Mouse (Mus musculus) adrenal gland, adult 8-10 months (tissue): ENCODE results near the gene Cxcl2. TPM values are rescaled to one million over a fixed set of nuclear protein-coding genes. Genes with fewer than 3 reads are reported as not detected.
A peak's percentile ranks its signal among the peaks of the same experiment; 100 is the strongest.

ENCODE experiments used
- DNase-seq: peaks from one replicate; pipeline ENCODE4 v3.0.0; 2022
- total RNA-seq, 4 experiments: library from RNA; stranded (reverse); gene quantifications; 2 replicates each; pipeline ENCODE4 v1.2.4; 2022

The Cxcl2 gene
- total RNA-seq: 1 to 10 TPM in 1 of 4 experiments, under 1 TPM in 3; 0.22 to 1.1 (median 0.62) TPM

DNA sequence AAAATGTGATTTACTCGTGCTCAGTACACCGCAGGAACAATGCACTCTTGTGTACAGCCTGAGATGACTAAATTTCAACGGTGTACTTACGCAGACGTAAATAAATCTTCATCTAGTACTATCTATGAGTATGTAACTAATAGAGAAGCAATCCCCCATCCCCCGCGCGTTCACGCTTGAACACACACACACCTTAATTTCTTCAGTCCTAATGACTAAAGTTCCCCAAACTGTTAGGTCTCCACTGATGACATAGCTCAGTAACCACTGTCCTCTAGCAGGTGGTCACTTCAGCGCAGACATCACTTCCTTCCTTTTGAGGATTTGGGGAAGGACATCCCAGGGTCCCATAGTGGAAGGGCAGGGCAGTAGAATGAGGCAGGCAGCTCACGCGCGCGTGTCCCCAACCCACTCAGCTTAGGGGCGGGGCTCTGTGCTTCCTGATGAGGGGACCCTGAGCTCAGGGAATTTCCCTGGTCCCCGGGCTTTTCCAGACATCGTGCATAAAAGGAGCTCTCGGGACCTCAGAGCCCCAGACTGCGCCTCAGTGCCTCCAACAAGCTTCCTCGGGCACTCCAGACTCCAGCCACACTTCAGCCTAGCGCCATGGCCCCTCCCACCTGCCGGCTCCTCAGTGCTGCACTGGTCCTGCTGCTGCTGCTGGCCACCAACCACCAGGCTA is at the start of gene Cxcl2:
Cxcl2 (plus strand) TSS at position 533 of the 682 bp plus-strand sequence.
- no peak for DNase-seq

DNA sequence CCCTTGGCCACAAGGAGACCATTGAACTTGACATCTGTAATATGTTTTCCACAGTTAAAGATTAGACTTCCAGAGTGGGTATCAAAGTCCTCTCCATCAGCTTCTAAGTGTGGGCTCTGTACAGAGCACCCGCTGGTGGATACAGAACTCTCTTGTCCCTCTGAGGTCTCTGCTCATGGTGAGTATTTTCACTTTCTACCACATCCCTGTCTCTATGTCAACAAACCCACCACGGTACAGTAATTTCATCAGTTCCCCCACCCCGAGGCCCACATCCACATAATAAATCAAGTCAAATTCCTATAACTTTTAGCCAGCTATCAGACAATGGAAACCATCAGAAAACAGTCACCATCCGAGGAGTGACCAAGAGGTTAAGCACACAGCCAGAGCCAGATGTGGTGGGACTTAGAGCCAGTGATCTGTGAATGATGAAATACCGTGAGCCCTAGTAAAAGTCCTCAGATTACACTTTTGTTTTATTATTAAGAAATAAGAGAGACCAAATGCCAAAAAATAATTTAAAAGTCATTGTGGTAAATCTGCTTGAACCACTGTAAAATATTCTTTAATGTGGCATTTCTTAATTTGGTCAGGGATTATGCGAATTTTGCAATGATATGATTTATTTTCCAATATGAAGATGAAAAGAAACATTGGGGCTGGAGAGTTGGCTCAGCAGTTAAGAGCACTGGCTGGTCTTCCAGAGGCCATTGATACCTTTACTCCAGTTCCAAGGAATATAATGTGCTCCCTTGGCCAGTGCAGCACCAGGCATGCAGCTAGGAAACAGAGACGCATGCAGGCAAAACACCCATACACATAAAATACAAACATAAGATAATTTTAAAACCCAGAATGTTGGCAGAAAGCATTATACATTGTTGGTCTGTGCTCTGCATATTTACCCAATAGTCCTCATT is 48.1 kb upstream of the Cxcl2 start:
- DNase-seq: no peak

DNA sequence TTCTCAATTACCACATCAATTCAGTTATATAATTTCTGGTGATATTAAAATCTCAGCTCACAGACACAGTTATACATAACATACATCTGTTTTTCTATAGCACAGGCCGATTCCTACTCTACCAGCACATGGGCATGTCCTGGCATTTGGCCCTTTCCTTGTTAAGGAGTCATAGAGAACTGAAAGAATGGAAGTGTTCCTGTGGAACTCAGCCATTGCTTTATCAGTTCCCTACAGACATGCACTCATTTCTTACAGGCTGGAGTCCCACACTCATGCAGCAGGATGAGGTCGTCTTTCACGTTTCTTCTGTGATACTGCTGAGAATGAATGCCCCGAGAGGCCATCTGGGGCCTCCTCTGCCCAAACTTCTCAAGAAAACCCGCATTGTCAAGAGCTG is 46.2 kb upstream of the Cxcl2 start:
- DNase-seq: no peak

DNA sequence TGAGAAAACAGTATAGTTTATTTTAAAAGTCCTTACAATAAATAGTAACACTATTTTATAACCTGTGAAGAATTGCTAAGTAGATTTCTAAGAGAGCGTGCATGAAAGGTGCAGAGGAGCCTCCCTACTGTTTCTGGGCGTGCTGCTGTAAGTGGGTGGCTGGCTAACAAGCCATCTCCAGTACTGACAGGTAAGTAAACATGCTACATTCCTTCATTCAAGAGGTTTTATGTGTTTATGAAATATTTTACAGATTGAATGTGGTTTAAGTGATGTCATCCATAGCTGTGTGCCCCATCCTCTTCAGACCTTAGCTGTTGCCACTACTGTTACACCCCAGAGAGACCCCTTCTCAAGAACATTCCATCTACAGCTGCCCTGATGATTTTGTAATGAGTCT is 45.2 kb upstream of the Cxcl2 start:
- no peak for DNase-seq

DNA sequence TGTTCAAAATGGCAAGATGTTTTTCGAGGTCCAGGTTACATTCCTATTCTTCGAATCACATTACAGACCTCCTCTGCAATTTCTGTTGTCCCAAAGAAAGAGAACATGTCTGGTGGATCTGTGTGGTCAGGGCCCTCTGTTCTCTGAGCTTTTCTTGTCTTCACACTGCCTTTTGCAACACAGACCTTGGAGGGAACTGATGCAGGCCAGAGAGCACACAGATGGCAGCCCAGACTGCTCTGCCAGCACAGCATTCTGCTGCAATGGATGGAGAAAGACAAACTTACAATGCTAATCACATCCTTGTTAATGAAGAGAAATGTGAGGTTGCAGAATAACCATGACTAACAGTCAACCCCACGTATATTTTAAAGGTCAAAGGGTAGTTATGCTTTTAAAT is 44.6 kb upstream of the Cxcl2 start:
- DNase-seq: no peak

DNA sequence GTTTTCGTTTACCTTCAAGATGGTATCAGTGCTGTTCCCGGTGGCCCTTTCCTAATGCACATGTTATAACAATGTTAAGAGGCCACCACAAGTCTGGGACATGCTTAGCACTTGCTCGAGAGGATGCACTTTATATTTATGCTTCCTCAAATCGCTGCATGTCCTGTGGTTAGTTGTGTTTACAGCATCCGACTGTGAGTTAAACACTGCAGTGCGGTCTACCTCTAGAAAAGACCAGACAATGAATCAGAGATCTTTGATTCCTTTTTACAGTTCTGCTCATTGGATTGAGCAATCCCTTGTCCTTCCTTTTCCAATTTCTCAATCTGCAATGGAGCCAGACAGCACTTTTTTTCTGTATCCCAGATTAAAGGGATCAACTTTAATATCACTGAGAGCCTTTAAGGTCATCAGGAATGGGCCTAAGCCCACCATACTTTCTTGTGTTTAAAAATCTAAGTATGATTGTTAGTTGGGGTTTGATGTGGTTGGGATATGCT is 41.7 kb upstream of the Cxcl2 start:
- no peak for DNase-seq

DNA sequence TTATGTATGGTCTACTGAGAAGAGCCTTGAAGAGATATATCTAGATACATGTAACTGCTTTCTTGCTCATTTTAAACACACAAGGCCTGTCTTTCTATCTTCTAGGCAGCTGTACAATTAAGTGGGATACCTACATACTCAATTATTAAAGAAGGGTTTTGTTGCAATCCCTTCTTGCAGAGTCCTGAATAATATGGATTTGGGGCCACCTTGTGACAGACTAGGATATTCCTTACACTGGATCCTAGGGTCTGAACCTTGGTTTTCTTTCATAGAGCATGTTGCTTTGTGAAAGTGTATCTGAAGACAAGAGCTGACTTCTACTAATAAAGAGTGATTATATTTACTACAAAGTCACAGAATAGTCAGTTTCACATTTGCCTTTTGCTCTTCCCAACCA is 36.9 kb upstream of the Cxcl2 start:
- DNase-seq: no peak

DNA sequence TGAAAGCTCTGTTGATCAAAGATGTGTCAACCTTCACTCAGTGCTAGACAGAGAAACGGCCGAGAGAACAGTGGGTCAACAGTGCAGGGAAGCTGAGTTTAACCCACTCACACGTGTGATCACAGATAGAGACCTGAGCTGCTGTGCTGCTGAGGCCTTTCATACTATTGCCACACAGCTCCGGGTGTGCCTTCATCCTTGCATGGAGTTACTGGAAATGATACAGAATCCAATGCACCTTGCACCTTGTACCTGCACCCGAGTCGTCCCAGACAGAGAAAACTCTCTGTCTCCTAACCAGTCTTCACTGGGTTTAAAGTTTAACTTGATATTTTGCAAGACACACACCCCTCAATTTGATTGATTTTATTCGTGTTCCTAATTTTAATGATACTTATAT is 31.3 kb upstream of the Cxcl2 start:
- DNase-seq: no peak

DNA sequence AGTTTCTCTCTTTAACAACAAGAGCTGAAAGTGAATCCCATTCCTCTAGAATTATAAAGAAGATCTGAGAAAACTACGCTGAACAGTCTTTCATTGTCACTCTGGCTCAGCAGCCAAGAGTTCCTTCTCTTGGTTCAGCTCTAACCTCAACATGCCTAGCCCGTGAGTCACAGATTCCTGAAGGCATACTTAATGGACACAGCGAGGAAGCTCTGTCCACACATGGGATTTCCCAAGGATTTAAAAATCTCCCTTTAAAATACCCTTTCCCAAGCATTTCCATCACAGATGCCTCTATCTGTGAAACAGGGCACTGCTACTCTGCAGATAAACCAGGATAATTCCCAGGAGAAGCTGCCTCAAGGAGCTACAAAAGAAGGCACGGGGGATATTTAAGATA is 27.6 kb upstream of the Cxcl2 start:
- peak; percentile 43 for DNase-seq

DNA sequence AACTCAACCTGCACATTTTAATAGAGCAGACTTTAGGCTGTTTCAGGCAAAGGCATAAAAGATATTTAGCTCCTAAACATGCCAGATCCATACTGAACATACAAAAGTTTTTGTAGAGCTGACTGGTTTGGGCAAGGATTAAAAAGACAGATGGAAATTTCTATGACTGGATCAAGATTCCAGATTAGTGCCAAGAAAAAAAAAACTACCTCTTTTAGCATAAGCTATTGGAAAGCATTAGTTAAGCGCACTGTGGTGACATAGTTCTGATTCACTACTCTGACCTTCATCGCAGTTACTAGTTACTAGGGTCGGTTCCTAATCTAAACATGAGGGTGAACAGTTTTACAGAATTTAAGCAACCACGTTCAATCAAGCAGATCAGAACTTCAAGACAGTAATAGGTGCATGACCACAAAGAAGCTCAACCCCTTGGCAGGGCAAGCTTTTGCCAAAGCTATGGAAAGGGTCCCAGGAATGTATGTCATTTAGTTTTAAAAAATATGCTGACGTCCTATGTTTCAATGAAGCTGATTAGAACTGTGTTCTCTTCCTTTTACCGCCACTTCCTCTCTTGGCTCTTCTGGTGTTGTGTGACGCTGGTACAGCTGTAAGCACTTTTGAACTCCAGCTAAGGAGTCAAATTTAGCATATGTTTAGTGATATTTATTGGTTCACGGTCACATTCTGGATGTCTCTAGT is 27.0 kb upstream of the Cxcl2 start:
- DNase-seq: no peak

DNA sequence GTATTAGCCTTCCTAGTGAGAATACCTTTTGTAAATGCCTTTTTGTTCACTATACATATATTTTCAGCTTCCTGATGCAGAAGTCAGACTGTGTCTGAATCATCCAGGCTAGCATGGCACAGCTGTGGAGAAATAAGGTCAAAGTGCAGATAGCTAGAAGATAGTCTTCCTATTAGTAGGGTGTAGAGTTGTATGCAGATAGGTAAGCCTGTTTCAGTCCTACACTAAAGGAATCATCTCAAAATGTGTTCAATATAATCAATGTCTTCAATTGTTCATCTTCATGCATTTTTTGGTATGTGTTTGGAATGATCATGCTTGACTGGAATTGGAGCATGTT is 26.5 kb upstream of the Cxcl2 start:
- no peak for DNase-seq

DNA sequence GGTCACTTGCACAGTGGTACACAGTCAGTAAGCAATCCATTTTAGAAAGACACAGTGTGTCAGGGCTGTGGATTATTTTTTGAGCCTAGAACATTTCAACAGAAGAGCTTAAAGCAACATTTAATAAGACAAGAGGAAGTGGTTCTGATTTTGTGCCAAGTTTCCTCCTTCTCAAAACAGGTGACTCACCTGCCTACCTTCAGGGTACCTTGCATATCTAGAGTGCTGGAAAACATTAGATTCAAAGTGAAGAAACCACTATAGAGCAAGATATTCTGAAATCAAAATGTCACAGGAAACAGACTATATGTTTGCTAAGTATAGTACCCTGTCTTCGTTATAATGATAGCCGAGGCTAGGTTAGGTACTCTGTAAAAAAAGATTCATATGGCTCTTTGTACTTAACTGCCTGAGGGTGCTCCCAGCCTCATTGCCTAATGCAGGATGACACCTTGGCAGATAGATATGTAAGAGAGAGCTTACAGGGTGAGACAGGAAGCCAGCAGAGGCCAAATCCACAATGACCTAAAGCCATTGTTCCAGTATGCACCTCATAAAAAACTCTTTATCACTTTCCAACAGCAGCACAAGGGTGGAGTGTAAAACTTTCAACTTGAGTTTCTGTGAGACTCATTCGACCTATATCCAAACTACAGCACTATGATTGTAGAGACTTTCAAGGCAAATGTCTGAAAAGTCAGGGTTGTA is 24.2 kb upstream of the Cxcl2 start:
- DNase-seq: no peak

DNA sequence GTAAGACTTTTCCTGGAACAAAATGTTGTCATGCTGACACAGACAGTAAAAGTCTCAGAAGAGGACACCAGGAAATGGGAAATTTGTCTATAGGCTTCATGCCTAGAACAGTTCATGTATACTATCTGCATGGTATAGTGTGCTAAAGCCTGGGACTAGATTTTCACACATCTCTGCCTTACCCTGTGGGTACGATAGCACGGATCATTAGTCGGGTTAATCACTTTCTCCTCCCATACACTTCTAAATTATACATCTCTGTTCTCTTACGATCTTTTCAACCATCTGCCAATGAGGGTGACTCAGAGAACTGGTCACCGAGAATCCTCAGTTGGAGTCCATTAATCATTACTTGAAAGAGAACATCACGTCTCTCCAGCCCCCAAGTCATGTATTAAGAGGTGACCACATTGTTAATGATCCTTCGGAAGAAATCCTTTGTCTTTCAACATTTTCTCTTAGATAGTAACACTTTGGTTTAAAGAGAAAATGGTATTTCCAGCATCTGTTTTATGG is 23.3 kb upstream of the Cxcl2 start:
- no peak for DNase-seq

DNA sequence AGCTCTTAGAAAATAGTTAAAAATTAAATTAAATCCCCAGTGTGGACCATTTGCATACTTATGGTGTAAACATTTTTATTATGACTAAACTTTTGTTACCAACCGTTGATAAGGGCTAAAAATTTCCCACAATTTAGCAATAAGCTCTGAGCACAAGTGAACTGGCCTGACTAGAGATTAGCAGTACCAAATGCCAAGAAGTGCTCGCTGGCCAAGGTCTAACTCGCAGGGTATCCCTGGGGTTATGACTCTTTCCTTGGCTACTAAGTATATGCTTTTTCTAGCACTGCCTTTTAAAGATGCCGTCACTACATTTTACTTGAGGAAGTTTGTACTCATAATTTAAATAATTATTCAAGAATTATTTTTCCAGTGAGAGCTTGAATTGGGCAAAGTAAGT is 22.6 kb upstream of the Cxcl2 start:
- no peak for DNase-seq

DNA sequence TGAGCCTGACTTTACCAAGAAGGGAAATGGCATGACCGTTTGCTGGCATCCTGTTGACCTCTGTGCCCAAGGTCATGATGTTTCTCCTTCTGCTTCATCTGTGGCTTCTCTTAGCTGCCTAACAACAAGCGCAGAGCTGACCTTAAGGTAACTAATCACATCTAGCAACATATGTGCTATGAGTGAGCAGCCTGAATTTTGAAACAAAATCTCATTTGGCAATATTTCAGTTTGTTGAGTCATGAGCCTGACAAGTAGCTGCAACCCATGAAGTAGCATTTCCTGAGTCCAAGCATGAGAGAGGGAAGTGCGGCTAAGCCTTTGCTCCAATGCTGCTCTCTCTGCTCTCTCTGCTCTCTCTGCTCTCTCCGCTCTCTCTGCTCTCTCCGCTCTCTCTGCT is 22.0 kb upstream of the Cxcl2 start:
- no peak for DNase-seq

DNA sequence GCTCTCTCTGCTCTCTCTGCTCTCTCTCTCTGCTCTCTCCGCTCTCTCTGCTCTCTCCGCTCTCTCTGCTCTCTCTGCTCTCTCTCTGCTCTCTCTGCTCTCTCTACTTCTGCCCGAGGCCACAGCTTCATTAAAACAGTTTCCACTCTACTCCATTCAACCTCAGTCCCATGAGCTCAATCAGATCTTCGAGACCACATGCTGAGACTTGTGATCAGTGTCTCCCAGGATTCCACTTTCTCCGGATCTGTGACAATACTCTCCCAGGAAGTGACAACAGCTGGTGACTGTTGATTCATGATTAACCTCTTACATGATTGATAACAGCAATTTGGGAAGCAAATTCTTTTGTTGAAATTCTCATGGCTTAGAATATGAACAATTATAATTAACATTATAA is 21.5 kb upstream of the Cxcl2 start:
- no peak for DNase-seq

DNA sequence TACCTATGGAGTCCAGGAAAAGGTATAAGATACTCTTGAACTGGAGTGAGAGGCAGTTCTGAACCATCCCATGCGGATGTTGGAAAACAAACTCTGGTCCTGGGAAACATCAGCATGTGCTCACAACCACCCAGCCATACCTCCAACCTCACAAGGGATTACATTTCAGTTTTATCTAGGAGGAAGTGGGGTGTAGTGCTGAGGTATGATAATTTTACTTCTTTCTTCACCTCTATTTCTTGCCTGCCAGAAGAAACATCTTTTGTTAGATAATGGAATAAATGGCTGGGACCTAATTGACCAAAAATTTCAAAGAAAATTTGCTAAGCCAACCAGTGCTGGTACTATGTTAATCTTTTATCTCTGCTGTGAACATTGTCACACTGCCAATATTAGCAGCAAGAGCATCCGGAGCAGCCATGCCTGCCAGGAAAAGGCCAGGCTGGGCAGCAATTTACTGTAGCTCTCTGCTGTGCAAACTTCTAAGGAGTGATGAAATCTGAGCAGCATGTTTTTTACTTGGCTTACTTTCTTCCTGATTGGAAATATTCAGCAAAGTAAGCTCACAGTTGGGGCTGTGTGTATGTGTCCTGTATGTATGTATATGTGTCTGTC is 18.9 kb upstream of the Cxcl2 start:
- DNase-seq: no peak

DNA sequence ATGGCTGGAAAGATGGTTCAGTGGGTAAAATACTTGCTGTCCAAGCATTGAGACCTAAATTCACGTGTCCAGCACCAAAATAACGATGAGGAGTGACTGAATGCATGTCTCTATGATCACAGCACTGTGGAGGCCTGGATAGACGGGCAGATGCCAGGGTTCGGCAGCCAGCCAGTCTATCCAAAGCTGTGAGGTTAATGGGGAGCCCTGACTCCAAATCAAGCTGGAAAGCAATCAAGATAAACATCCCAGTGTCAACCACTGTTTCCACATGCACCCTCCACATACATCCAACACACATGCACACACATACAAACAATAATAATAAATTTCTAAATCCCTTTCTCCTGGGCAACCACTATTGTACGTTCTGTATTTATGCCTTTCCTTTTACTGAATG is 15.0 kb upstream of the Cxcl2 start:
- DNase-seq: no peak

DNA sequence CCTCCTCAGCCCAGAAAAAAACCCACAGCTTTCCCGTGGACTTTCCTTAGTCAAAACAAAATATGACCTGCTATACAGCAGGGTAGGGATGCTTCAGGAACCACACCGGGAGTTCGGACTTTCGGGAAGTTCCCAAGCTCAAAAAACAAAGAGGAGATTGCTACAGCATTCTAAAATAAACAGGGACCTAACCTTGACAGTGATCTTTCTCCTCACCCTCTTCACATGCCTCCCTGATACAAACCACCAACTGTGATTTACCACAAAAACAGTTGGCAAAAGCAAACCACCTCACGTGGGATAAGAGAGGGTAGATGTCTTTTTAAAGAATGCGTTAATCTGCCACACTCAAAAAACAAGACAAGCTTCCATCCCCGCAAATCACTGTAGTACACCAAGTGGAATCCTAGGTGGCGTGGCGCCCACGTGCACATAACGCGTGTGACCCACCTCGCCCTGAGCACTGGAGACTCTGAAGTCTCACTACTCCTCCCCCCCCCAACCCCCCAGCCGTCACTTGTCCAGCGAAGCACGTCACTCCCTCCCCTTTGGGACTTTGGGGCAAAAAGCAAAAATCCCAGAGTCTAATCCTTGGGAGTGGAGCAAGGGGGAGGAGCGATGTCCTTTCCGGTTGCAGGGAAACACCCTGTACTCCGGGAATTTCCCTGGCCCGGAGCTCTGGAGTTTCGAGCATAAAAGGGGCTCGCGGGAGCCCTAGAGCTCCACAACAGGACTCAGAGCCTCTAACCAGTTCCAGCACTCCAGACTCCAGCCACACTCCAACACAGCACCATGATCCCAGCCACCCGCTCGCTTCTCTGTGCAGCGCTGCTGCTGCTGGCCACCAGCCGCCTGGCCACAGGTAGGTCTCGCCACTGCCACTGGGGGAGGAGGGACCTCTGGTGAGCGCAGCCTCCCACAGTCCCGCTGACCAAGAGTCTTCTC is 12.9 kb upstream of the Cxcl2 start, which contains the start of gene Cxcl1:
Cxcl1 (plus strand) TSS at position 723 of the 945 bp plus-strand sequence.
- DNase-seq: peak; percentile 29

DNA sequence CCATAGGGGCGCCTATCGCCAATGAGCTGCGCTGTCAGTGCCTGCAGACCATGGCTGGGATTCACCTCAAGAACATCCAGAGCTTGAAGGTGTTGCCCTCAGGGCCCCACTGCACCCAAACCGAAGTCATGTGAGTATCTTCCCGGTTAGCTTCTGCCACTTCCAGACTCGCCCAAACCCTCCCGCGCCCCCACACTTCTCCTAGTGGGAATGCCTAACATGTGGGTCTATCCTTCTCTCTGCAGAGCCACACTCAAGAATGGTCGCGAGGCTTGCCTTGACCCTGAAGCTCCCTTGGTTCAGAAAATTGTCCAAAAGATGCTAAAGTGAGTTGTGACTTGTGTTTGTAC is 12.2 kb upstream of the Cxcl2 start:
- no peak for DNase-seq

DNA sequence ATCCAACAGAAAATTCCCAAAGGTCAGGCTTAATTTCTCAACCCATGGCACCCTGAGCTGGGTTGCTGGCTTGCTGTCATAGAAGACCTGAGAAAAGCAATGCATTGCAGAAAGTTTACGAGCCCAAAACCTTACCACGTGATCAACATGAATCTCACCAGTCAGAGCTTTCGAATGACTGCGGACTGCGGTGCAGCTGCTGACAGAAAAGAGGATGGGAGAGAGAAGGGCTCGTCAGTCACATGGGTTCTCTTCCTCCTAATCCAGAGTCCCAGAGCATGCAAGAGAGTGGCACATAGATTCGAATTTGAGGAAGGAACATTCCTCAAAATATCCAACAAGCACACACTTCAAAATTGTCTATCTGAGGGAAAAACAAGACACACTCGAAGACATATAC is 9.4 kb upstream of the Cxcl2 start:
- DNase-seq: no peak
